Mouse (Mus musculus): ENCODE results near the gene Foxp1.

Foxp1 gene

GRCm38 (mm10) chr6:98949703-98950191, 572.8 kb downstream of the Foxp1 start:
- TF ChIP-seq GATA4 (IDR thresholded peaks at IDR 0.05; ENCODE audit: insufficient replicate concordance, low read length) = no peak

GRCm38 (mm10) chr6:98949286-98949685, 573.2 kb downstream of the Foxp1 start:
- no peak for TF ChIP-seq GATA4 (IDR thresholded peaks at IDR 0.05; ENCODE audit: insufficient replicate concordance, low read length)

DNA sequence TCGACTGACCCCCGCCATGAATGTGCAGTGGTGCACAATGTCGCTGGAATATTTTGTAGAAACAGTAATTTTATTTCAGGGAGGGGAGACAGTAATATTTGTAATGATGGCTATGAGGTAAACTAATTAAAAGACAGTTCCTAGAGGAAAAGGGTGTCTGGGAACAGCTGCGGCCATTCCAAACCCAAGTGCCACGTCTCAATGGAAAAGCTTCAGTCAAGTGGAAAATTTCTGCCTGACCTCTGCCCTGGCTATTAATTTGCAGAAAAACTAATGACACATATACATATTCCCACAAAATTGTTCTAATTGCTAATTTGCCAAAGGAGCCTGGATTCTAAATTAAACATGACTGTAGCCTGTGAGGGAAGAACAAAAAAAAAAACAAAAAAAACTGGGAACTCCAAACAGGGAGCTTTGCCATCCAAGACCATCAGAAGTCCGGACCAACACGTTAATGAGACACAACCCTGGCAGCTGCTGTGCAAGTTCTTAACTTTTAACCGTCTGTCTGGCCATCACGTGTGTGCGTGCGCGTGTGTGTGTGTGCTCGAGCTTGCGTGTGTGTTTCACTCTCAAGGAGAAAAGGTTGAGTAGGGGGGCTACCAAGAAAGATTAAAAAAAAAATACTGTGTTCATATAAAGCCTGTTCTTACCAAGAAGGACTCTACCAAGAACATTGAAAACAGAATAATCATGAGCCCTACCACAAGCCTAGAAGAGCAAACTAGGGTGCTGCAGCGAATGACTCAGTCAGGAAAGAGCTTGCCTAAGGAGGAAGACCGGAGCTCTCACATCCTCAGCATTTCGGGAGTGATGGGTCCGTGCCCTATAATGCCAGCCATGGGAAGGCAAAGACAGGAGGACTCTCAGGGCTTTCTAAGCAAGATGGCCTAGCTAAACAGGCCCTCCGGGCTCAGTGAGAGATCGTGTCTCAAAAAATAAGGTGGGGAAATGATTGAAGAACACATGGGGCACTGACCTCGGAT, 574.1 kb downstream of the Foxp1 start:
- TF ChIP-seq GATA4 (IDR thresholded peaks at IDR 0.05; ENCODE audit: insufficient replicate concordance, low read length) = no peak

- no peak for TF ChIP-seq GATA4 (IDR thresholded peaks at IDR 0.05; ENCODE audit: insufficient replicate concordance, low read length)
Measured at GRCm38 (mm10) chr6:98947486-98948152, 574.9 kb downstream of the Foxp1 start.

- TF ChIP-seq GATA4 (IDR thresholded peaks at IDR 0.05; ENCODE audit: insufficient replicate concordance, low read length) = no peak
Measured at GRCm38 (mm10) chr6:98946731-98947130, 575.8 kb downstream of the Foxp1 start.

DNA sequence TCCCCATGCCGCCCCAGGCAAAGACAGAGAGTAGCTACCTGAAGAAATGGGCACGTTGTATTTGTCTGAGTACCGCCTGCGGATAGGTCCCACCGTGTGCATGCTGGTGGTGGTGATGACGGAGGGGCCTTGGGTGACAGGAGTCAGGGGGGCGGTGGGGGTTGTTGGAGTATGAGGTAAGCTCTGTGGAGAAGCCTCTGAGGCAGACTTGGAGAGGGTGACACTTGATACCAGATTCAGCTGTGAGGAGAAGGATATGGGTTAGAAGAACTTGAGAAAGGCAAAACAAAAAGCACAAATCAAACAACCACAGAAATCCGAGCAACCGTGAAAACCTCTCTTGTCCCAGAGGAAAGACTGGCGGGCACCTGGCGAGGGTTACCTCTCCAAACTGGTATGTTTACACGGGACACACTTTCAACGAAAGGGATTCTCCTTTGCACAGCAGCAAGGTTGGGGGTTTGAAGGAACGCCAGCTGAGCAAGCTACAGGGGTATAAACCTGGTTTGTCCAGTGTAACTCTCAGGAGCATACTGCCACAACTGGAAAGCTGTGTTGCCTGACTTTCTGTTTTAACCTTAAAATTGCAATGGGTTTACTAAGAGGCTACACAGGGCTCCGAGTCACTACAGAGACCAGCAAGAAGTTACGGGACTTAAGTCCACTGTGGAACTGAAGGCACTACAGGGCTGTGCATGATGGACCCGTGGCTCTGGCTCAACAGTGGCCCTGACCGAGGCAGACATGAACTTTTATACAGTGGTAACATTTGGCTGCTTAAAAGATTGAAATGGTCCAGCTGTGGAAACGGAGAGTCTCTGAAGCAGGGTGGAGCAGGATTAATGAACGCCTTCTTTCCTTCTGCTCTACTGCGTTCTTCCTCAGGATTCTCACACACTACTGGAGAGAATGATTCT, 576.8 kb downstream of the Foxp1 start:
- no peak for TF ChIP-seq GATA4 (IDR thresholded peaks at IDR 0.05; ENCODE audit: insufficient replicate concordance, low read length)

DNA sequence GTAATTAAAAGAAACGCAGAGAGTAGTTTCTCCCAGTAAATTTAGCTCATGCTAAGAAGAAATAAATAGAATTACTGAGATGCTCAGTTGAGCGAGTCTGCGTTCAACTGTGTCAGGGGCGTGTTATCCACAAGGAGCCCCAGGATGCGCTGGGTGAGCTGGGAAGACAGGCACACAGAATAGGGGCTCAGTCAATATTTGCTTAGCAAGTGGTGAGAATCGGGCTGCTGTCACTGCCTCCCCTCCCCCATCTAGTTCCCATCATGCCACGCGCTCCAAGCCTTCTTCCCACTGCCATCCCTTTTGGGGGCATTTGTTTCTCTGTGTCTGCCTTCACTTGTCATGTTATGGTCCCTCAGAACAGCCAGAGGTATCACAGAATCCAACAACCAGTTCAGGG, 584.2 kb downstream of the Foxp1 start:
- TF ChIP-seq GATA4 (IDR thresholded peaks at IDR 0.05; ENCODE audit: insufficient replicate concordance, low read length) = no peak

- no peak for TF ChIP-seq GATA4 (IDR thresholded peaks at IDR 0.05; ENCODE audit: insufficient replicate concordance, low read length)
Measured at GRCm38 (mm10) chr6:98937513-98937912, 585.0 kb downstream of the Foxp1 start.

GRCm38 (mm10) chr6:98936377-98936776, 586.1 kb downstream of the Foxp1 start:
- no peak for TF ChIP-seq GATA4 (IDR thresholded peaks at IDR 0.05; ENCODE audit: insufficient replicate concordance, low read length)

GRCm38 (mm10) chr6:98935169-98935568, 587.4 kb downstream of the Foxp1 start:
- TF ChIP-seq GATA4 (IDR thresholded peaks at IDR 0.05; ENCODE audit: insufficient replicate concordance, low read length) = no peak

DNA sequence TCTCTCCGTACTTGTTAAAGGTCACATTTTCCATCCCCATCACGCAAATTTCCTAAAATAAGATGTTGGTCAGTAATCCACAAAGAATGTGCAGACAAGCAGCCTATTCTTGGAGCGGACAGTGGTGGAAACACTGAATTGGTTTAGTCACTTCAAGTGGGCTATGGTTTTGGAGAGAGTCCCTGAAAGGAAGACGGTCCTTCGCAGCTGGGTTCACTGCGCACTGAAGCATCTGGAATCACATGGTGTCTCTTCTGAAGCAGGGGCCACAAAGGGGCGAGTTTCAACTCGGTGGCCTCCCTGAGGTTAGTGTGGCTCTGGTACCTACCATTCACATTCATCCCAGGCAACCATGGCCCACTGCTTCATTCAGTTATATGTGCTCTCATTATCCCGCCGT, 588.1 kb downstream of the Foxp1 start:
- TF ChIP-seq GATA4 (IDR thresholded peaks at IDR 0.05; ENCODE audit: insufficient replicate concordance, low read length) = no peak

- TF ChIP-seq GATA4 (IDR thresholded peaks at IDR 0.05; ENCODE audit: insufficient replicate concordance, low read length) = no peak
Measured at GRCm38 (mm10) chr6:98933135-98933724, 589.3 kb downstream of the Foxp1 start.

DNA sequence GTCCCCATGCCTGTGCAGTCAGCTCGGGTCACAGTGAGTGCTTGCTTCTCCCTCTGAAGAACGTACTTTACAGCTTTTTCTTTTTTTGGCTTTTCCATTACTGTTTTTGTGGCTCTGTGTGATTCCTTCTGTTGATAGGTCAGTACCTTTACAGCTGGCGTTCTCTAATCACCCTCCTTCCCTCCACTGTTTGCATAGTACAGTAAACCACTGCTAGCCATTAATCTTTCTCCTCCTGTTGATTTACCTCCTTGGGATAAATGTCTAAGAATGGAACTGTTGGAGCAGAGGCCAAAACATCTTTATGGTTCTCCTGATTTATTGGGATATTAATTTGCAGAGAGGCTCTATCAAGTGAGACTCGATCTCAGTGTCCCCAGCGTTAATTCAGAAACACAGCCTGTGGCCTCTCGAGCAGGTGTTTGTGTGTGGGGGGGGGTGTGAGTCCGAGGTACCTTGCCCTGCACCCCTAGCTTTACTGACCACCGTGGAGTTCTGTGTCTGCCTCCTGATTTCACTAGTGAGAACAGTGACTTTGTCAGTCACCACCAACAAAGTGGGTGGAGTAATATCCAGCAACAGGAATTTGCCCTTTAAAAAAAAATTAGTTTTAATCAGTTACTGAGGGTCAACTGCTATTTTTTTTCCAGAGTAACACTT, 590.5 kb downstream of the Foxp1 start:
- no peak for TF ChIP-seq GATA4 (IDR thresholded peaks at IDR 0.05; ENCODE audit: insufficient replicate concordance, low read length)

DNA sequence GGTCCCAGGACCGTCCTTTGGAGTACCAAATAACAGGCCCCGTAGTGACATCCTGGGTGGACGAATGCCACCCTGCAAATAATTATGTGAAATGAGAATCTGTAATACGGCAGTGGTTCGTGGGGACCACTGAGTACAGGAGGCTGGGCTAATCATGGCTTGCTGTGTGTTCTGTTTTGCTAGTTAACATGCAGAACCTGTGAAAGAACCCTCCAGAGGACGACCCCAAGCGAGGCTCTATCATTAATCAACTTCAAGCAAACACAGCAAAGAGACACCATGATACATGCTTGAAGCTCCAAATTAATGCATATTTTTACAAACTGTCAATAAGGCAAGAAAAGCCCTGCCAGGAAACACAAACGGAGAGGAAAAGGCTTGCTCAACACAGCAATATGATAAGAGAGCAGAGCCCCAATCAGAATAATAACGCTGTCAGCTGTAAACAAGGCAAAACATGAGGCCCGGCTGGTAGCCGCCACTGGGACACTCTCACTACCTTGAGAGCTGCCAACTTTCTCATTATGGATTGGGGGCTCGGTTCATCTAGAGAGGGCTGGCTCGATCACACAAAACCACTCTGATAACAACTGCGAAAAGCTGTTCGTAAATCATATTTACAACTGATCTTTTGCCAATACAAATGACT, 591.7 kb downstream of the Foxp1 start:
- TF ChIP-seq GATA4 (IDR thresholded peaks at IDR 0.05; ENCODE audit: insufficient replicate concordance, low read length) = no peak

Measured in liver, adult (tissue).